Mouse (Mus musculus): ENCODE results near the gene Lzts2.
"Not testable (repeated sequence)": the region's sequence is repeated elsewhere in the genome, so short reads cannot be mapped to it uniquely, and the experiment has no call there.

Lzts2 gene

DNA sequence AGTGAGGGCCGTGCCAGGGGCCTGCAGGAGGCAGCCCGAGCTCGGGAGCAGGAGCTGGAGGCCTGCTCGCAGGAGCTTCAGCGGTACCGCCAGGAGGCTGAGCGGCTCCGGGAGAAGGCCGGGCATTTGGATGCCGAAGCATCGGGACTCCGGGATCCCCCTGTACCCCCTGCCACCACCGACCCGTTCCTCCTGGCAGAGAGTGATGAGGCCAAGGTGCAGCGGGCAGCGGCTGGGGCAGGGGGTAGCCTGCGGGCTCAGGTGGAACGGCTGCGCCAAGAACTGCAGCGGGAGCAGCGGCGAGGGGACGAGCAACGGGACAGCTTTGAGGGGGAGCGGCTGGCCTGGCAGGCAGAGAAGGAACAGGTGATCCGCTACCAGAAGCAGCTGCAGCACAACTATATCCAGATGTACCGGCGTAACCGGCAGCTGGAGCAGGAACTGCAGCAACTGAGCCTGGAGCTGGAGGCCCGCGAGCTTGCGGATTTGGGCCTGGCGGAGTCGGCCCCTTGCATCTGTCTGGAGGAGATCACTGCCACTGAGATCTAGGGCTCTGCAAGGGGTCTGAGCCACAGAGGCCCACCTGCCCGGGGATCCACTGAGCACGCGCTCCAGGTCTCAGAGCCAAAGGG, 11.8 kb downstream of the Lzts2 start:
- DNase-seq (ENCODE audit: low spot score in 2 of 2), result no peak

DNA sequence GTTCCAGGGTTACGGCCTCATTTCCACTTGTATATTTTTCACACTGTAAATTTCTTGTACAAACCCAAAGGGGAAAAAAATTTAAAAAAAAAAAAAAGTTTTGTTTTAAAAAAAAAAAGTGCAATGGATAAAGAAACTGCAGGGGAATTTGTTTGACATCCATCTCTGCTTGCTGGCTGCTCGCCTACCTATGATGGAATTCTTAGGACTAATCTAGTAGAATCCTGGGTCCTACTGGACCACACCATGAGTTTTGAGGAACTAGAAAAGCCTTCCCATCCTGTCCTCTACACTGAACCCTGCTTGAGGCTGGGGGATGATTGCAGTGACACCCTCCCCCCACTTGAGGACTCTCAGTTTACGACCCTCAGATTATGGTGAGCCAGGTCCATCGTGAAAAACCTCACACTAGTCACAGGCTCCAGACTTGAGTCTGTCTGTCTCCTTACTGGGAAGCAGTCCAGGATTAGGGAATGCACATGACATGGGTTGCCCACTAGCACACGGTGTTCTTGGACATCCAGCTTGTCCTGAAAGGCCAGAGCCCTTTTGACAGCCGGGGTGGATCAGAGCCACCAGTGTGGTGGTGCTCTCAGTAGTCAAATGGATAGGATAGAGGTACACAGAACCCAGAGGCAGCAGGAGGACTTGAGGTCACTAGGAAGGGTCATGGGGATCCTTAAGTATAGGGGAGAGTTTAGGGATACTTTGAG, 12.9 kb downstream of the Lzts2 start:
- no peak for DNase-seq (ENCODE audit: low spot score in 2 of 2)

DNA sequence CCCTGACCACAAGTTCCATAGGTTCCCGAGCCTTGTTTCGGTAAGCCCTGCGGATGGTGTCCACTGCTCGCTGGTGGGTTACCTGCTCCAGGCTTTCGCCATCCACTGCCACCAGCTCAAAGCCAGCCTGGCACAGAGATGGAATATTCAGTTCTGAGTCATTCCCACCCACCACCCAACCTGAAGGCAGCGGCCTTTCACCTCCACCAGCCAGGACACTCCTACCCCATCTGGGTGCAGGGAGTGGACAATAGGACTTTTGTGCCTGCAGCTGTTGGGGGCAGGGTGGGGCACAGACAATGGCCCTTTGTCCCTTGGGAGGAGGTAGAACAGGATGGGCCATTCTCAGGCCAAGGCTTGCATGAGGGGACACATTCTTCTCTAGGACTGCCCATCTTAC, 13.6 kb downstream of the Lzts2 start:
- DNase-seq (ENCODE audit: low spot score in 2 of 2), result no peak

DNA sequence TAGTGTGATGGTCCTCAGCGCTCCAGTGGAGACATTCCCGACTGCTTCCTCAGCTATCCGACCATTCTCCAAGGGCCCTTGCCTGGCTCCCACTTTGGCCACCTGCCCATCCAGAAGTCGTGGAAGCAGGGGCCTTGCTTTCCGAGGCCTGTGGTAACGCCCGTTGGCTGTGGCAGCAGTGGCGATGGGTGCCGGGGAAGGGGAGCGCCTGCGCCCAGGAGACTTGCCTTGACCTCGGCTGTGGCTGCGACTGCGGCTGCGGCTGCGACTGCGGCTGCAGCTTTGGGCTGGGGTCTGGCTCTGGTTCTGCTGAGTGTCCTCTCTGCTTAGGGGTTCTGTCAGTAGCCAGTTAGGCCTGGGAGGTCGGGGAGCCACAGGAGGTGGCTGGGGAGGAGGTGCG, 14.5 kb downstream of the Lzts2 start:
- DNase-seq (ENCODE audit: low spot score in 2 of 2), result no peak

DNA sequence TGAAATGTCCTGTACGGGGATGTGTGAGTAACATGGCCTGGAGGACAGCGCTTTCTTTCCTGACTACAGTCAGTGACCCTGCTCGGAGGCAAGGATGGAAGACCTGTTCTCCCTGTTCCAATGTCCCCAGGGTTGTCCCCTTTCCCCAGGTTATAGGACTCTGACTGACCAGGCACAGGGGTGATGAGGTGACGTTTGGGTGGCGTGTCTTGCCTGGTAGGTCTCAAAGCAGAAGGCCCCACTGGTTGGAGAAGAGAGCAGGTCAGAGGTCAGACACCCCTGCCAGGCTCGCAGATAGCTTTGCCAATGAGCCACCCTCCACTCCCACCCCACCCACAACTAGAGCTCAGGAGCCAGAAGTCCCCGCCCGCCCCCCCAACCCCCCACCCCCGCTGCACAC, 15.4 kb downstream of the Lzts2 start:
- DNase-seq (ENCODE audit: low spot score in 2 of 2), result no peak

DNA sequence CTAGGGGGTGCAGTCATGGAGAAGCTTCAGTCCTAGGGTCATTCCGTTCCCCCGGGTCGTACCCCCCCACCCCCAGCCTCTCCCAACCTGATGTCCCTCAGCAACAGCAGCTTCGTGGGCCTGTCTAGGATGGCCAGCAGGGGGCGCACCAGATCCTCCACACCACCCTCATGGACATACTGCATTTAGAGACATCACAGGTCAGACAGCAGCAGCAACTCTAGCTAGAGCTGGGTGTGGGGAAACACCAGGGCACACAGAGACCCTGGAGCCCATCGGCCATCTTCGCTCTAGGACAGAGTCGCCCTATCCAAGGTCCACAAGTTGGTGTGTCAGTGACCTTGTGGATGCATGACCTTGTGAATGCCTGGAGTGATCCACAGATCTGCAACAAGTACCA, 15.9 kb downstream of the Lzts2 start:
- DNase-seq (ENCODE audit: low spot score in 2 of 2), result peak in 1 of 2 experiments; percentile 74

DNA sequence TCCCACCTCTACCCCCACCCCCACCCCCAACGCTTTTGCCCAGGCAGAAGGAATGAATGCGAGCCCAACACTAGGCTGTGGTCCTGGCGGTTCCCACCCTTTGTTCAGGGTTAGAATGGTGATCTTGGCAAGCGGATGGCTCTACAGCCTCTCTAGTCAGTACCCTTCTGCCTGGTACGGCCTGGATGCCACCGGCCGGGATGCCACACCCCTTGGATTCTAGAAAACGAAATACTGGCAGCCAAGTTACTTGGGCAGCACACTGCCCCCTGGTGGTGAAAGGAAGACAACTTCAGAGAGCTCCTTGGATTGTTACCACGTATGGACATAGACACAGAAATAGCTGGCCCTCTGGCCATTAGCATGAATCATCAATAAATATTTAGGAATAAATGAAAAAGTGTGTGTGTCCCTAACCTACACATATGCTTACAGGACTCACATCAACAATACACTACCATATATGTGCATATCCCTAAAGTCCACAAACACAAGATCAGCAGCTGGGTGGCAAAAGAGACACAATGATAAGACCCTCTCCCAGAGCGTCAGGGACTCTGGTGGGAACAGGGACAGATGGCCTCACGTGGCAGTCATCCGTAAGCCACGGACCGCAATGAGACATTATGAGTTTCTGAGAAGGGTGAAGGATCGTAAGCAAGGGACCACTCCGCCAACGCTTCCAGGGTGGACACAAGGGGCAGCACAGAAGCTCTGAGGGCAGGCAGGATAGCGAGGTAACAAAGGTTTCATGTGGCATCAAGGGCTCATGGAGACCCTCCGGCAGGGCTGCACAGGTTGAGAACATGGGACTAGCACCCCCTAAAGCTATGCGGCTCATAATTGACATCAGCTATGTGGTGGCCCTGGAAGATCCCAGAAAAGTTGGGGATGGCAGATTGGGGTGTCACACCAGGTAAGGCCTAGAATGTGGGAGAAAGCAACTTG, 16.8 kb downstream of the Lzts2 start:
- DNase-seq (ENCODE audit: low spot score in 2 of 2), result peak in 1 of 2 experiments; percentile 85

DNA sequence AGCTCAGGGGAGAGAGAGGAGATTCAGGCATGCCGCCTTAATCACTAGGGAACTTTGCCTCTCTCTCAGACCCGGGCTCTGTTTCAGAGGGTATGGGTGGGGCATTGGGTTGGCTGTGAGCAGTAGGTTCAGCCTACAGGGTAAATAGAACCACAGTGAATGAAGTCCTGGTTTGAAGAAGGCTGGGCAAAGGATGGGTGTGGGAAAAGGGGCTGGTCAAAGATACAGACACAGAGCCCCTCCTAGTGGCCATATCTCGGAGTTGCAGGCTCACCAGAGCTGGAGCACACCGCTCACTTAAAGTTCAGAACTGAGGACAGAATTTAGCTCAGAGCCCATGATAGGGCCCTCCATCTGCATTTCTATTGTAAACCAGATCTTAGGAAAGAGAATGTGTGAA, 17.6 kb downstream of the Lzts2 start:
- DNase-seq (ENCODE audit: low spot score in 2 of 2), result peak in 1 of 2 experiments; percentile 82

DNA sequence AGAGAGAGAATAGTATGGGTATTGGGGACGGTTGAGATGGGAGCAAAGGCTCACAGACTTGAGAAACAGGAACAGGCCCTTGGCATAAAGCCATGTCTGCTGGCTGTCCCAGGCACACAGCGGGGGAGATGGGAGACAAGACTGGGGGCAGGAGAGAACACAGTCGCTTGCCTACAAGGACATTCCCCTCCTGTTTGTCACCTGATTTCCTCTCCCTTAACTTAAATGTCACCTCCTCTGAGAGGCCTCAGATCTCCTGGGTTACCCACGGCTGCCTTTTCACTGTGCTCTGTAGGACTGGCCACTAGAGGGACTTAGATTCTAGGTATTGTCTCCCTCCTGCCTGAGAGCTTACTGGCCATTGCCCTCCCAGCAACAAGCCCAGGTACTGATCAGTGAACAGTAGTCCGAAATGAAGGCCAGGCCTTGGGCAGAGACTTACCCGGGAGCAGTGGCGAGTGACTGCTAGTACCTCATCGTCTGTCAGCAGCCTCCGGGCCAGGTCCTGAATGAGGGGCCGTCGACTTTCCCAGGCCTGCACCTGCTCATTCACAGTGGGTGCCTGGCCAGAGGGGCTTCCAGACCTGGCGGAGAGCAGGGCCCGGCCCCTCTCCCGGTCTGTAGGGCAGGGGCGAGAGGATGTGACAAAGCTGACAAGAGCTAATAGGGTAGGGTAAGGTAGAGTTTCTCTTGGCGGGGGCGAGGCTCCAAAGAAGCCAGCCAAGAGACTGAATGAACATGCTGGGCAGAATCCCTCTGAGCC, 18.5 kb downstream of the Lzts2 start:
- DNase-seq (ENCODE audit: low spot score in 2 of 2), result no peak

DNA sequence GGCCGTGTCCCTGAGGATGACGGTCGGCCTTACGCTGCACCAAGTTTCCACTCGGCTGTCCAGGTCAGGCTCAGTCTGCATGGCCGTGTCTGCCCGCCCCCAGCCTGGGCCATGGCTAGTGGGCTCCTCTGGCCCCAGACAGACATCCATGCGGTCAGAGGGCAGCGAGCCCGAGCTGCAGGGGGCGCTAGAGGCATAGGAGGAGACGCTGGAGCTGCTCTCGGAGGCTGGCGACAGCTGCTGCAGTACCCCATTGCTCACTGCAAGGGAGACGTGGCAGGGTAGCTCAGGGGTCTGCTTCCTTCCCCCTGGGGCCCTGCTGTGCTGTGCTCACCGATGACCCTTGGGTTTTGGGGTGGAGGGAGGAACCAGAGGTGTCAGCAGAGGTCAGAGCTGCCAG, 22.7 kb downstream of the Lzts2 start:
- DNase-seq (ENCODE audit: low spot score in 2 of 2), result no peak

DNA sequence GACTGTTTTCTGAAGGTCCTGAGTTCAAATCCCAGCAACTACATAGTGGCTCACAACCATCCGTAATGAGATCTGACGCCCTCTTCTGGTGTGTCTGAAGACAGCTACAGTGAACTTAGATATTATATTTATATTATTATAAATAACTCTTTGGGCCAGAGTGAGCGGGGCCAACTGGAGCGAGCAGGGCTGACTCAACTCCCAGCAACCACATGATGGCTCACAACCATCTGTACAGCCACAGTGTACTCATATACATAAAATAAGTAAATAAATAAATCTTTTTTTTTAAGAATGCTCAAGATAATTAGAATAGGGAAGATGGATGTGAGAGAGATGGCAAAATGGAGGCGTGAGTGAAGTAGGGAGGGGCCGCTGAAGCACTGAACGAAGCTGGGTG, 24.0 kb downstream of the Lzts2 start:
- DNase-seq (ENCODE audit: low spot score in 2 of 2), result not testable (repeated sequence)

DNA sequence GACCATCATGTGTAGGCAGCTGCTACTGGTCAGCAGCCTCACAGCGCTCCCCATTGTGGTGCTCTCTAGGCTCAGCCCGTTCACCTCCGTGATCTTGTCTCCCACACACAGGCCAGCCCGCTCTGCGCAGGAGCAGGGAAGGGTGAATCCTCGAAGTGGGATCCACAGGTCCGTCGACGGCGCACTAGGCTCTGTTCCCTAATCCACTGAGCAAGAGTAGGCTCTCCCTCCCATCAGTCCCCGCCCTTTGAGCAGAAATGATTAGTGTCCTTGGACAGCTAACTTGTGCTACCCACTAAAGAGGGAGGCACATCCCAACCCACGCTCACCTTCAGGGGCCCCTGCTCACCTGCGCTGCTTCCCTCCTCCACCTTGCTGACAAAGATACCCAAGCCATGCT, 26.0 kb downstream of the Lzts2 start:
- DNase-seq (ENCODE audit: low spot score in 2 of 2), result no peak

DNA sequence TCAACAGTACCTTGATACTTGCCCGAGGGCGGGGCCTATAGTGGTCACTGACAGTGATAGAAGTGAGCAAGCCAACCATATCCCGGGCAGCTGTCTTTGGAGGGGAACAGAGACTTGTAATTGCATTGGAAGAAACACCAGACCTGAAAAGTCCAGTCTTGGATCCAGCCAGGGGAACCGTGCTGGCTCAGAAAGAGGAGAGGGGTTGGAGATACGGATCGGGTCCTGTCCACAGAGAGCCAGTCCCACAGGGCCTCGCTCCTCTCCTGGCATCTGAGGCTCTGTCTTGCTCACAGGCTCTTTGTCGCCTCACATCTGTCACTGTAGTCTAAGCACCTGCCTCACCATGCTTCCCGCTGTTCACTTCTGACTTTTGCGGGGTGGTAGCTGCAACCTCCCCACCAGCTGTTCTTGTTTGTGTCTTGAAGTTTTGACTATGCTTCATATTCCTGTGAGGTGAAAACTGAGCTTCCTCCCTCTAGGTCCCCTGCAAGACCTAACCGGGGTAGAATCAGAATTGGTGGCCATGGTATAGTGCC, 30.2 kb downstream of the Lzts2 start:
- no peak for DNase-seq (ENCODE audit: low spot score in 2 of 2)

DNA sequence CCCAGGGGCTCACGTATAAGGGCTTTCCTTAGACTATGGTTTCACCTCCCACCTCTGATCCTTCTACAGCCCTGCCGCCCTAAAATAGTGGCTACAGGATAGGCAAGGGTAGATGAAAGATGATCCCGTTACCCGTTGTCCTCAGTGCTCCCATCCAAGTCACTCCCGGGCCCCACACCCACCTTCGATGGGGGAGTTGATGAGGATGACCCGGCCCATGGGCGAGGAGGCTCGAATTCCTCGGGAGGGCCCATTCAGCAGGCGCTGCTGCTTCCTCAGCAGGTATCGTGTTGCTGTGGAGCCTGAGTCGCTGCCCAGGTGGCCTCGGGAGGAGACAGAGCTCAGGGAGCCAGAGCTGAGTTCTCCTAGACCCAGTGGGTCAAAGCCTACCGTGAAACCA, 31.0 kb downstream of the Lzts2 start:
- DNase-seq (ENCODE audit: low spot score in 2 of 2), result no peak

DNA sequence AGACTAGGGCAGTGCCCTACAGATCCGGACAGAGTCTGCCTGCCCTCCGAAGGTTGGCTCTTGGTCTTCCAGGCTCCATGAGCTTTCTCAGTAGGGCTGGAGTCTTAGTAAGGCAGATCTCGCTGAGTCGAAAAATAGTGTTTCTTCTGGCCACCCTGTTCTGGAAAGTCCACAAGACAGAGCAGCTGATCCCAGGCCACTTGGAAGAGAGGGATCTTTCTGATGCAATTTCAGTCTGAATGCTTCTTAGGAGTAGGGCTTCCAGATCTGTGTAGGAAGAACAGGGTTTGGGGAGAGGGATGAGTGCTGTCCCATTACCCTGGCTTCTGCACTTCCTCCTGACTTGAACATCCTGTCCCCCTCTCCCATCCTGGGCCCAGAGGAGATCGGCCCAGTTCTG, 31.4 kb downstream of the Lzts2 start, which contains the start of gene Pdzd7:
Gene Pdzd7, minus strand, starts transcription at position 67 of the 400 bp plus-strand sequence.
- no peak for DNase-seq (ENCODE audit: low spot score in 2 of 2)

DNA sequence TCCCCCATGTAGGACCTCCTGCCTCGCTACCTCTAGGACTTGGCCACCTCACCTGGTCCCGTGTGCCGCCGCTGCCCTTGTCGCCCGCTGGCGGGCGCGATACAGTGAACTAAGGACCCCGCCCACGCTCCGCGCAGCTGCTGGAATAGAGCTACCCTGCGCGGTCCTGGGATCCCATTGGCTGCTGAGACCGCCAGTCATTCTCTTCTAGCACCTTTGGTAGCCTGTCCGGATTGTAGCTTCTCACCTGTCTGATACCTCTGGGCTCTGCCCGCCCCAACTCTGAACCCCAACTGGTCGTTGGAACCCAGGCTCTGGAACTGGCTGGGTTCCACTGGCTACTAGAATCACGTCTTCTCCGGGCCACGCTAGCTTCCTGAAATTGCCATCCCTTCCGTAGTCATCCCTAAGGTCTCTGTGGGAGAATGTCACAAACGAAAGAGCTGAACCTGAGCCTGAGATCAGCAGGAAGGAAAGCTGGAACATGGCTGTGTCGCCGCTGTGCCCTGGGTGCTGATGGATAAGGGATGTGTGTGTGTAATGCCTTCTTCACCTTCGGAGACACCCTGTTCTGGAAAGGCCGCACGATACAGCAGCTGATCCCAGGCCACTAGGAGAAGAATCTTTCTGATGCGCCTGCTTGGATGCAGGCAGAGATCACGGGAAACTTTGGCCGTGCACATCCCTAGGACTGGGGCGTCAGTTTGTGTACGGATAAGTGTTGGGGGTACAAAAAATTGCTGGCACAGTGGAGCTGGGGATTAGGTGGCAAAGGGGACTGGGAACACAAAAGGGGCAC, 32.5 kb downstream of the Lzts2 start:
- peak; percentile 84 to 89 for DNase-seq (ENCODE audit: low spot score in 2 of 2)

DNA sequence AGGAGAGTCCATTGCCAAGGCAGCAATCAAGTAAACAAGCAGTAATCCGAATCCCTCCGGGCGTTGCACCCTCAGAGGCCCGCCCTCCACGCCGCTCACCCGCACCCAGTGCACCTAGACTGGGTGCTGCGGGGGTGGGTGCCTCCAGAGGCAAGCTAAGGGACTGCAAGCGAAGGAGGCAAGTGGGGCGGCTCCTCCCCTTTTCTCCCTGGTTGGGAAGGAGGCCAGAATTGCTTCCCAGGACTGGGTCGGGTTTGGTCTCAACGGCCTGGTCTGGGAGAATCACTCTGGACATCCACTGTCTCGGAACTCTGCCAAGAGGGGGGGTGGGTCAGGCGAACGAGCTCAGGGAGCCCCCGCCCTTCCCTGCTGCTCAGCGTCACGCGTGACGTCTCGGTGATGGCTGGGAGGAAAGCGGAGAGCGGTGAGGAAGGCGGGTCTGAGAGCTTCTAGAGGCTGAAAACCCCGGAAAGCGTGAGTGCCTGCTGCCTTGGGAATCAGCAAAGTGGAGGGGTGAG, 33.3 kb downstream of the Lzts2 start, which contains the start of gene Sfxn3:
Gene Sfxn3, plus strand, starts transcription at position 87 of the 518 bp plus-strand sequence.
- DNase-seq (ENCODE audit: low spot score in 2 of 2), result peak; percentile 76 to 91

DNA sequence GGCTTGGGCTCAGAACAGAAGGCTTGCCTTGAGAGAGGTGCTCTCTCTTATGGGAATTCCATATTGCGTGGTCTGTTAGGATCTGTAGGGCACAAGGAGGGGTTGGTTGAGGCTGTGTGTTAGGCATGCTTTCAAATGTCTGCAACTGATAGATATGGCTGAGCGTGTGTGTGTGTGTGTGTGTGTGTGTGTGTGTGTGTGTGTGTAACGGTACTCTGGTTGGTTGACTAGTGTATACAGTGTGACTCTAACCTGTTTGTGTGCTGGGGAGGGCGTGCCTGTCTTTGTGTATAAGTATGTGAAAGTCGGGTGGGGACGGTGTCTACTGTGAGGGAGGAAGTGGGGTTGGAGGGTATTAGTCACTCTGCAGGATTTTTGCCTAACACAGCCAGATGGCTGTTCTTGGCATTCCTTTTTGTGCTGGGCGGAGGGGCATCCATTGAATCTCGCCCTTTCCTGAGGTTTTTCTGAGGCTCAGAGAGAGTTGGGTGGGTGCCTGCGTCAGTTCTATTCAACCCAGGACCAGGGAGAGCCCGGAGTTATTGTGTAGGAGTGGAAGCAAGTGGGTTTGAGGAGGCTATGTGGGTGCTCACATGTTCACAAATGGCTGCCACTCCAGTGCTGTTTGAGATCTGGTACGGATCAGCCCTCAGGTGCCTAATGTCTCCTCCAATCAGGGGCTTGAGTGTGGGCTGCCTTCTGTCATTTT, 33.9 kb downstream of the Lzts2 start:
- peak; percentile 87 to 92 for DNase-seq (ENCODE audit: low spot score in 2 of 2)

DNA sequence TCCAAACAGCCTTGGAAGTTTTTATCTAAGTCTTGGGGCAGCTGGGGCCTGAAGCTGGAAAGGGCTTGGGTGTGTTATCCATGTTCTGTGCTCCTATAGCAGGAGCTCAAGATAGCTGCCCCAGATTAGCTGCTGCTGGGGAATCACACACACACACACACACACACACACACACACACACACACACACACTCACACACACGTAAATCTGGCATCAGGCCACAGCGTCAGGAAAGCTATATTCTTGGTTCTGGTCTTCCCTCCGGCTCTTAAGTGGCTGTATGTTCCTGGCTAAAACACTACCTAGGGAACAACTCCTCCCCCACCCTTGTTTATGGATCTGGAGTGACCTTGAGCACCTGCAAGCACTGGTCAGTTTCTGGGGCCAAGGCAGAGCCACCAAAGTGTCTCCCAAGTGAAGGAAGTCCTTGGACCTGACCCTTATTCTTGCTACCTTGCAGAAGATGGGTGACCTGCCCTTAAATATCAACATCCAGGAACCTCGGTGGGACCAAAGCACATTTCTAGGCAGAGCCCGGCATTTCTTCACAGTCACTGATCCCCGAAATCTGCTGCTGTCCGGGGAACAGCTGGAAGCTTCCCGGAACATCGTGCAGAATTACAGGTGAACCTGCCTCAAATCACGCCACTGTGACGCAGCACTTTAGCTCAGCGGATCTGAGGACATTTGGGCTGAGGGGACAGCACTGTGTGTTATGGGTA, 34.6 kb downstream of the Lzts2 start:
- DNase-seq (ENCODE audit: low spot score in 2 of 2), result no peak

Measured in left cerebral cortex, adult 9 months (tissue).